In genomic region chr12:38906812-38907211, GRCm38 (mm10) we compare ENCODE assay signal across 11 mouse cellular contexts.
DNase-seq lines count a peak whose midpoint lies in the region; ATAC-seq and TF ChIP-seq lines count a peak whose summit lies in the region.
"Had no signal": no experiment of that assay in that cellular context is flagged by ENCODE, and none has a peak within 500 bp of the region (broad histone marks: within the 10 kb centered on the region; RNA-seq: fewer than 3 reads in every experiment).

No protein-coding gene starts in this region.

- peak; percentile 31 for DNase-seq in kidney, postnatal 0 days (ENCODE audit: low spot score)
- DNase-seq in kidney, postnatal 36 days, result no peak
- DNase-seq in adrenal gland, postnatal 10 days, result peak; percentile 50
- peak; percentile 59 to 61 for DNase-seq in cerebellum, postnatal 10 days
- peak; percentile 28 for DNase-seq in liver, postnatal 0 days
- DNase-seq in thymus, postnatal 36 days, result no peak
- no peak for DNase-seq in spleen, adult 12 weeks (ENCODE audit: low spot score)

- no peaks in the 10 kb centered on the region for H3K9me3 ChIP-seq in kidney, postnatal 0 days (replicated peaks; ENCODE audit: low read length)
- H3K9me3 ChIP-seq in liver, postnatal 0 days (ENCODE audit: low read length), result no peaks in the 10 kb centered on the region
- H3K9me3 ChIP-seq: embryonic facial prominence, embryonic 12.5 days; hindbrain, embryonic 12.5 days; midbrain, embryonic 12.5 days had no signal

- TF ChIP-seq EP300 in liver, postnatal 0 days (IDR thresholded peaks at IDR 0.05; ENCODE audit: low read depth), result no peak

- no peak for ATAC-seq in kidney, postnatal 0 days (replicated peaks; ENCODE audit: low FRiP score, low read depth)
- peak; percentile 87 for ATAC-seq in liver, postnatal 0 days
- no peak for ATAC-seq in monocyte, adult 5-6 weeks (replicated peaks; ENCODE audit: insufficient number of reproducible peaks, low FRiP score, low TSS enrichment, poor library complexity, severe bottlenecking)

- TF ChIP-seq CTCF in kidney, postnatal 0 days (IDR thresholded peaks at IDR 0.05; ENCODE audit: low read depth), result no peak
- no peak for TF ChIP-seq CTCF in liver, postnatal 0 days (IDR thresholded peaks at IDR 0.05; ENCODE audit: low read depth)

- no peaks in the 10 kb centered on the region for H3K36me3 ChIP-seq in kidney, postnatal 0 days (ENCODE audit: insufficient read depth, low read length)
- no peaks in the 10 kb centered on the region for H3K36me3 ChIP-seq in liver, postnatal 0 days (replicated peaks; ENCODE audit: insufficient read depth, low read length)
- H3K36me3 ChIP-seq: embryonic facial prominence, embryonic 12.5 days; hindbrain, embryonic 12.5 days; midbrain, embryonic 12.5 days had no signal

- H3K27me3 ChIP-seq in kidney, postnatal 0 days (ENCODE audit: insufficient read depth, low read length), result no peaks in the 10 kb centered on the region
- no peaks in the 10 kb centered on the region for H3K27me3 ChIP-seq in liver, postnatal 0 days (ENCODE audit: insufficient read depth, low read length)
- H3K27me3 ChIP-seq: embryonic facial prominence, embryonic 12.5 days; hindbrain, embryonic 12.5 days; midbrain, embryonic 12.5 days had no signal

- H3K27ac ChIP-seq in kidney, postnatal 0 days, result no peak overlapping the region
- H3K27ac ChIP-seq in liver, postnatal 0 days (ENCODE audit: low read depth), result peak overlapping the region; percentile 67
- H3K27ac ChIP-seq: embryonic facial prominence, embryonic 12.5 days; hindbrain, embryonic 12.5 days; midbrain, embryonic 12.5 days had no signal

- H3K4me1 ChIP-seq in kidney, postnatal 0 days (replicated peaks; ENCODE audit: insufficient read depth, low read length), result no peaks in the 10 kb centered on the region
- H3K4me1 ChIP-seq in liver, postnatal 0 days (ENCODE audit: insufficient read depth), result 0 out of 2 replicates have a peak, but pooled peaks cover 3% of the 10 kb centered on the region
- H3K4me1 ChIP-seq: hindbrain, embryonic 12.5 days; midbrain, embryonic 12.5 days had no signal

- 32% methylated on average over 9 of the region's 9 CpGs for WGBS in kidney, postnatal 0 days
- WGBS in liver, postnatal 0 days (ENCODE audit: insufficient replicate concordance), result 49% methylated on average over 9 of the region's 9 CpGs

- no peak overlapping the region for H3K9ac ChIP-seq in kidney, postnatal 0 days (ENCODE audit: low read depth, low read length)
- no peak overlapping the region for H3K9ac ChIP-seq in liver, postnatal 0 days (replicated peaks)
- H3K9ac ChIP-seq: embryonic facial prominence, embryonic 12.5 days; hindbrain, embryonic 12.5 days; midbrain, embryonic 12.5 days had no signal

- no peak overlapping the region for H3K4me2 ChIP-seq in kidney, postnatal 0 days (ENCODE audit: low read length)
- peak overlapping the region; percentile 52 for H3K4me2 ChIP-seq in liver, postnatal 0 days (ENCODE audit: low read depth, low read length)
- H3K4me2 ChIP-seq: embryonic facial prominence, embryonic 12.5 days; hindbrain, embryonic 12.5 days; midbrain, embryonic 12.5 days had no signal

- no peak overlapping the region for H3K4me3 ChIP-seq in kidney, postnatal 0 days (replicated peaks; ENCODE audit: low read depth, low read length)
- H3K4me3 ChIP-seq in liver, postnatal 0 days (ENCODE audit: low read depth, low read length), result peak overlapping the region; percentile 20; the same call in 1 of the 2 replicates
- H3K4me3 ChIP-seq: embryonic facial prominence, embryonic 12.5 days; hindbrain, embryonic 12.5 days; midbrain, embryonic 12.5 days had no signal

Comparison
In these comparisons a context has a peak if more than half of its experiments do, and no peak if none do; other contexts are left out.
1. DNase-seq: peak in kidney, postnatal 0 days (single experiment), adrenal gland, postnatal 10 days (single experiment), cerebellum, postnatal 10 days (2 of 2) and liver, postnatal 0 days (single experiment); none in kidney, postnatal 36 days (0 of 2), thymus, postnatal 36 days (0 of 2) and spleen, adult 12 weeks (single experiment).